Mouse (Mus musculus) bone marrow, adult 2 months (tissue): ENCODE results near the gene Mov10l1.

Experiments
- CTCF ChIP-seq: fragments of 200-500 bp; IDR thresholded peaks from 2 replicates; pipeline ENCODE4 v1.5.1; 2011; ENCODE audit warnings: low read length, control low read depth; ENCODE audit not compliant: control insufficient read depth, insufficient read depth
- POLR2A ChIP-seq: fragments of 200-500 bp; IDR thresholded peaks from 2 replicates; pipeline ENCODE4 v1.6.1; 2011; ENCODE audit warnings: low read depth, mild to moderate bottlenecking, control low read depth, low read length, borderline replicate concordance; ENCODE audit not compliant: control insufficient read depth

DNA sequence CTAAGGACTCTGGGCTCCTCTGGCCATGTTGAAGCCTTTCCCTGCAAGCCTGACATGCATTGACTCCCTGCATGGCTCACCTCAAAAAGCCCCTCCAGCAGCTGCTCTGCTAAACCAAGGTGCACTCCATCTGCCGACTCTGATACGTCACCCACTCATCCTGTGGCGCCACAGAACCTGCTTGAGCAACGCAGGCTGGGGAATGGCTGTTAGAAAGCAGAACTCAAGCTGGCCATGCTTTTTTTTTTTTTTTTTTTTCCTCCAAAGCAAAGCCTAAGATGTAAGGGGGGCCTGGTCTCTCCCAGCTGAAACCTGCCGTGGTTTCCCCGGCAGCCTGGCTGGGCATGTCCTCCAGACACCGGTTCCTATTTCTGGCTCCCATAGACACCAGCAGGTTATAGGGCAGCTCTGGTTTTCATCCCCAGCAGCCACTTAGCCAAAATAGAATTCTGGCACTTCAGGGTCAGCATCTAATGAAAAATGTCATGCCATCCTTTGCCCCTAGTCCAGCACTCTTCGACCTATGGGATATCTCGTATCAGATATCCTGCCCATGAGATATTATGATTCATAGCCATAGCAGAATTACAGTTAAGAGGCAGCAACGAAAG, 91.4 kb downstream of the Mov10l1 start:
- no peak for TF ChIP-seq CTCF
- TF ChIP-seq POLR2A = no peak
